Mouse (Mus musculus) bone marrow macrophage, adult 2 months (primary cell): Measurements from ENCODE around the gene Rnf38. TPM values are rescaled to one million over a fixed set of nuclear protein-coding genes. Genes with fewer than 3 reads are reported as not detected.

Experiments
- H3K27ac ChIP-seq: 2 replicates; pipeline ENCODE4 v1.5.1; 2012; ENCODE audit warnings: low read depth, low read length; ENCODE audit not compliant: insufficient read depth
- H3K4me1 ChIP-seq: 2 replicates; pipeline ENCODE4 v1.6.1; 2012; ENCODE audit warnings: low read length; ENCODE audit not compliant: control insufficient read depth, insufficient read depth
- H3K4me3 ChIP-seq: 2 replicates; pipeline ENCODE4 v1.5.1; 2012; ENCODE audit warnings: mild to moderate bottlenecking, low read length, moderate library complexity; ENCODE audit not compliant: insufficient read depth
- CTCF ChIP-seq: IDR thresholded peaks from 2 replicates; pipeline ENCODE4 v1.5.1; 2012; ENCODE audit warnings: low read depth, mild to moderate bottlenecking, low read length, moderate library complexity
- POLR2A ChIP-seq: IDR thresholded peaks from 2 replicates; pipeline ENCODE4 v1.6.1; 2012; ENCODE audit warnings: mild to moderate bottlenecking, low read depth, low read length, borderline replicate concordance
- polyA plus RNA-seq: library from polyadenylated mRNA; stranded (reverse); fragments of >200 nt; gene quantifications from 2 replicates; pipeline ENCODE4 v1.2.4, GENCODE M21; 2012; ENCODE audit not compliant: missing spikeins, insufficient read depth, insufficient read length

The Rnf38 gene
- polyA plus RNA-seq, 1 experiment, result 80.7 TPM

DNA sequence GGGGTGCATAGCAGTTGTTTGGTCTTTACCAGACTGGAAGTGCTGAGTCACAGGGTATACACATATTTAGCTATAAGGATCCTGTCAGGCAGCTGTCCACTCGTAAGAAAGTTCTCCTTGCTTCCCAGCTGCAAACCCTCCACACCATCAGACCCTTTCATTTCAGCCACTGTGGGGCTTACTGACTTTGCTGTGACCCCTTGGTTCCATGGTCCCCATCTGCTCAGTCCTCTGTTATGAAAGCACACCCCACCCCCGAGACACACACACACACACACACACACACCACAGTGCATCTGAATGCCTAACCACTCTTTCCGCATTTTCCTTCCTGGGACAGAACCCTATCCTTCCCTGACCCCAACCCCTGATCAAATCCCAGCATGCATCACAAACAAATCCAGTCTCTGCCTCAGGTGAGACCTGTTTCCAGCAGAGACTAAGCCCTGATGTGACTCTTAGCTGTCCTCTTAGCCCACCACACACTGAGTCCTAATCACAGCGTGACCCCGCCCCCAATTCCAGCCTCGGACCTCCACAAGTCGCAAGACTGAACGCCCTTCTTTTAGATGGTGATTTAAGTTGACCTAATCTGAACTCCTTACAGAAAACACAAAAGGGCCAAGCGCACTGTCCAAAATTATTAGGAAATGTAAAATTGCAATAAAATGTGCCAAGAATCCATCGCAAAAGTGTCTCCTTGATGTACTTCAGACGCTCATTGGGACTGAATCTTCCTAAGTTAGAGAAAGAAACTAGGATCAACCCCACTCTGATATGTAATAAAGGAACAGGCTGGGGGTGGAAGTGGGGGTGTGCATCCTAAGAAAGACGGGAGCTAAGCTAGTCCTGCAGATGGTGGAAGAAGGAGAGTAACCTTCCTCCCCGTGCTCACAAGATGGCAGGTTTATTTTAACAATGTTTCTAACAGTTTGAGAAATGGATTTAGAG lies 18.7 kb upstream of the Rnf38 start:
- no peak overlapping the region for H3K4me3 ChIP-seq
- H3K27ac ChIP-seq, result no peak overlapping the region
- H3K4me1 ChIP-seq, result peaks cover 11% of the 10 kb centered on the region
- TF ChIP-seq CTCF (no peak), POLR2A (no peak)

DNA sequence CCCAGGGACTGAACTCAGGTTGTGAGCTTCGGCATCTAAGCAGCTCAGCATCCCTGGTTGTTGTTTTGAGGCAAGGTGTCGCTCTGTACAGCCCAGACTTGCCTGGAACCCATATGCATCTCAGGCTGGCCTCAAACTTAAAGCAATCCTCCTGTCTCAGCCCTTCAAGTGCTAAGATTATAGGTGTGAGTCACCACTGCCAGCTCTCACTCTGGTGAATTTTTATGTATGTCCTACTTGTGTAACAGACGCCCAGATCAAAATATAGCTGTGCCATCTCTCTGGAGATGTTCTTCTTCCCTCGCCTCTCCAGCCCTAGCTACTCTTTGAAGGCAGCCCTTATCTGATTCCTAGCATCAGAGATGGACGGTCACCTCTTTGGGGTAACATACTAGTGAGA lies 17.9 kb upstream of the Rnf38 start:
- peaks cover 13% of the 10 kb centered on the region for H3K4me1 ChIP-seq
- H3K27ac ChIP-seq, result no peak overlapping the region
- H3K4me3 ChIP-seq, result no peak overlapping the region
- no peak for TF ChIP-seq CTCF
- no peak for TF ChIP-seq POLR2A

DNA sequence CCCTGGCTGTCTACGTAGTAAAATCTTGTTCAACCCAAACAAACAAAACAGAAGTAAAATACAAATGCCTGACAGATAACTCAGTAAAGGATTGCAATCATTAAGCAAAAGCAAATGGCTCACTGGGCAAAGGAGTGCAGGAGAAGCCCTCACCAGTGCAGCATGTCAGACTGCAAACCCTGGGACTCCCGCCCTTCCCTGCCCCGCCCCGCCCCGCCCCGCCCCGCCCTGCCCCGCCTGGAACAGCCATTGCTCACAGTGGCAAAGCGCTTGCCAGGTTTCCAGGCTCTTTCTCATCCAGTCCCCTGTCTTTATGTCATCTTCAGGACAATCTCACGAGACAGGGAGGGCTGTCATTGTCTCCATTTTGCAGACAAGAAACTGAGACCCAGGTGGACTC lies 16.1 kb upstream of the Rnf38 start:
- no peak overlapping the region for H3K4me3 ChIP-seq
- TF ChIP-seq POLR2A (no peak), CTCF (no peak)
- no peak overlapping the region for H3K27ac ChIP-seq
- peaks cover 13% of the 10 kb centered on the region for H3K4me1 ChIP-seq

DNA sequence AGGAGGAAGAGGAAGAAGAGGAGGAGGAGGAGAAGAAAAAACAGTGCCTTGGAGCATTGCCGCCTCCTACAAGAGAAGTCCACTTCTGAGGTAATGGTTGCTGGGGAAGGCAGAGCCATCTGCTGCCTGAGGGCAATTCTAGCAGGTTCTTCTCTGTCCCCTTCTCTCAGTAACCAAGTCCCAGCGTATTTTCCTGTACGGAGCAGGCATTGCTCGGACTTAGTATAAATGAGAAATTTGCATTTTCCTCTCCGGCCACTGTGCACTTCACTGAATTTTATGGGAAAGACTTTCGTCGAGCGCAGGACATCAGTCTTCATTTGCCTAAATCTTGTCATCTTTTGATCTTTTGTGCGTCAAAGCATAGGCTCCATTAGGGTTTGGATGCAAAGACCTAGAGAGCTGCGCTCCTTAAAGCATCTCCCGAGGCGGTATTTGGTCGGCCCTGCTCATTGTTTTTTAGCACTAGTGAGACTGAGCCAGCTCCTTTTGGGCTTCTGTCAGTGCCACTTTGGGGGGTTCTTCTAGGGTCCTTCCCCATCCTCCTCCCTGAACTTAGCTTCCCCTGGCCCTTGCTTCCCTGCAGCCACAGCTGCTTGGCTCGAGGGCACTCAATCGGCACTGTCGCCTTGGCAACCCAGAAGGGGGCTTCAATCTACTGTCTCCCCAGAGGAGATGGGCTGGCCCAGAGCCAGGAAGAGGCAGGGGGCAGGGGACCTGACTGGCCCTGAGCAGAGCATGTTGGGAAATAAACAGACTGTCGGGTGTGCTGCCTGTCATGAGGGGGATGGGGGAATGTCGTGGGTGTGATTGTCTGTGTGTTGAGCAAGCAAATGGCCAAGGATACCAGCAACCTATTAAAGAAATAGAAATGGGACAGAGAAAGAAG lies 13.7 kb upstream of the Rnf38 start:
- Histone ChIP-seq H3K27ac (no peak overlapping the region), H3K4me1 (peaks cover 12% of the 10 kb centered on the region), H3K4me3 (no peak overlapping the region)
- TF ChIP-seq CTCF, result no peak
- TF ChIP-seq POLR2A, result no peak

DNA sequence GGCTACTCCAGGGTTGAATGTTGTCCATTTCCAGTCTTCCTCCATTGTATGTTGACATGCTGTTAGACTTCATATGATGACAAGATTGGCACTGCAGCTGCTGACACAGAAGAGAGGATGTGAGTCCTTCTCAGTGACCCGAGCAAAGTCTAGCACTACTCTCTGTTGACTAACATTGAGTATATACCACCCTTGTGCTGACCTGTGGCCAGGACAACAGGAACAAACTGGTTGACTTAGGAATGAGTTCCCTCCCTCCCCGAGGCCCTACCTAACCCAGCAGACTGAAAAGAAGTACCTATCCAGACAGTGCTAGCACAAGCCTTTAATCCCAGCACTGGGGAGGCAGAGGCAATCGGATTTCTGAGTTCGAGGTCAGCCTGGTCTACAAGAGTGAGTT lies 12.7 kb upstream of the Rnf38 start:
- TF ChIP-seq POLR2A (no peak), CTCF (no peak)
- peaks cover 2% of the 10 kb centered on the region; the same call in 1 of the 2 replicates for H3K4me1 ChIP-seq
- no peak overlapping the region for H3K27ac ChIP-seq
- H3K4me3 ChIP-seq, result no peak overlapping the region

DNA sequence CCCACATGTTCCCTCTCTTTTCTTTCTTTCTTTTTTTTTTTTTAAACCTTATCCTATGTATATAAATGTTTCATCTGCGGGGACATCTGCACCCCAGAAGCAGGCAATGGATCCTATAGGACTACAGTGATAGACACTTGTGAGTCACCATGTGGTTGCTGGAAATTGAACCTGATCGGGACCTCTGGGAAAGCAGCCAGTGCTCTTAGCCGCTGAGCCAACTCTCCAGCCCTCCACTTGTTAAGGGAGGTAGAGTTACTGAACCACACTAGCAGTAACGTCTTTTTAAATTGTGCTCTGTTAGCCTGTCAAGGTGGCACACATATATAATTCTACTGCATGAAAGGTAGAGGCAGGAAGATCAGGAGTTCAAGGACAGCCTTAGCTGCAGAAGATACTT lies 8.0 kb upstream of the Rnf38 start:
- TF ChIP-seq POLR2A (no peak), CTCF (no peak)
- Histone ChIP-seq H3K27ac (no peak overlapping the region), H3K4me3 (no peak overlapping the region), H3K4me1 (no peaks in the 10 kb centered on the region)

DNA sequence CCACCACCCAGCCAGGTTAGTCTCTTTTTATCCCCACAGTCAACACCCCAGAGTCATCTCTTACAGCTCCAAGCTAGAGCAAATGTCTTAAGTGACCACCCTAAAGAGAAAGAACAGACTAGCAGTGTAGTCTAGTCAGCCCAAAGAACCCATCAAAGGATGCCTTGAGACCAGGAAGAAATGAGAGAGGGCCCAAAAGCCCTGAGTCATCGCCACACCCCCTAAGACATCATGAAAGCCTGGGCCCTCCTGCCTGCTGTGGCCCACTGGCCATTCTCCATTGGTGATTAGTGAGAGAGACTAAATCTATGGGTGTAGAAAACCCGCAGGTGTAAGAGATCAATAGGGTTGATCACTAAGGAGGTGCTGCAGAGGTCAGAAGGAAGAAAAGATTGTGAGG lies 2.4 kb upstream of the Rnf38 start:
- Histone ChIP-seq H3K4me3 (no peak overlapping the region), H3K4me1 (peaks cover 23% of the 10 kb centered on the region), H3K27ac (no peak overlapping the region)
- no peak for TF ChIP-seq CTCF

DNA sequence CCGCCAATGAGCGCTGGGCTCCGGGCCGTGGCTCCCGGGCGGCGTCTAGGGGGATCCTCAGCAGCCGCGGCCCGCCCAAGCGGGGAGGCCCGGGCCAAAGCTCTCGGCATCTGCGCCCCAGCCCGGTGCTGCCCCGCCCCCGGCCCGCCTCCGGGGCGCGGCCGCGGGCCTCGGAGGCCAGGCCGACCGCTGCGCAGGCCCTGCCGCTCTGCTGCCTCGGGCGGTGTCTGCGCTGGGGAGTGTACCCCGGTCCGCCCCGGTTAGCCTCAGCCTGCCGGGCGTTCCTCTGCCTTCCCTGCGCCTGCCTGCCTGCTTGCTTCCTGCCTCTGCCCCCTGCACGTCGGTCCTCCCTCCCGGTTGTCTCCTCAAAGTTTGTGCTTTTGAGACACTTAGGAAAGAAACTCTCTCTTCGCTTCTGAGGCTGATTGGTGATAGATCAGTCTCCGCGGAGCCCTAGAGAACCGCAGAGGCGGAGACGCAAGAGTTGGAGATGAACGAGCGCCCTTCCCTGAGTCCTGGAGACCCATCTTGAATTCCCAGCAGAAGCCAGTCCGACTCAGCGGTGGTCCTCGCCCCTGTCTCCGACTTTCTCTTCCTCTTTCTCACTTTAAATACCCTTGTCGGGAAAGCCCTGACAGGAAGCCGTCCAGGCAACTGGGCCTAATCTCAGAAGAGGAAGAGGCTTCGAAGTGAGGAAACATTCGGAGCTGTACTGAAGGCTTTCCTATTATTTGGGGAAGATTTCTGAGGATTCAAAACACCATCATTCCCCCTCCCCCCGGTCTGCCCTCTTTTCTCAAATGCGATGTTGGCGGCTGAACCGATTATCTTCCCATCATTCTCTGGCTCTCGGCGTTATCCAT lies 646 bp upstream of the Rnf38 start:
- TF ChIP-seq POLR2A, result peak; percentile 61
- TF ChIP-seq CTCF, result no peak

More for the DNA sequence above, 646 bp upstream of the Rnf38 start:
- H3K27ac ChIP-seq, result peak overlapping the region; percentile 93
- H3K4me3 ChIP-seq, result peak overlapping the region; percentile 78
- peaks cover 23% of the 10 kb centered on the region for H3K4me1 ChIP-seq
